Mouse (Mus musculus) urinary bladder, postnatal 10 days (tissue): ENCODE results near the gene Pogz.
A peak's percentile ranks its signal among the peaks of the same experiment; 100 is the strongest.

Source experiments
- DNase-seq: peaks from one replicate; pipeline ENCODE4 v3.0.0; 2022; ENCODE audit warnings: low spot score

Pogz gene

GRCm38 (mm10) chr3:94837183-94837890, at the start of gene Pogz:
Pogz (plus strand) TSS chr3:94837567.
- DNase-seq = peak; percentile 85

GRCm38 (mm10) chr3:94789071-94789470, 48.3 kb upstream of the Pogz start:
- DNase-seq = no peak

- no peak for DNase-seq
Measured at GRCm38 (mm10) chr3:94789516-94789915, 47.9 kb upstream of the Pogz start.

- DNase-seq = no peak
Measured at GRCm38 (mm10) chr3:94792258-94792657, 45.1 kb upstream of the Pogz start.

GRCm38 (mm10) chr3:94793672-94794071, 43.7 kb upstream of the Pogz start:
- DNase-seq = no peak

- no peak for DNase-seq
Measured at GRCm38 (mm10) chr3:94794359-94794758, 43.0 kb upstream of the Pogz start.

- no peak for DNase-seq
Measured at GRCm38 (mm10) chr3:94795596-94796140, 41.7 kb upstream of the Pogz start.

DNA sequence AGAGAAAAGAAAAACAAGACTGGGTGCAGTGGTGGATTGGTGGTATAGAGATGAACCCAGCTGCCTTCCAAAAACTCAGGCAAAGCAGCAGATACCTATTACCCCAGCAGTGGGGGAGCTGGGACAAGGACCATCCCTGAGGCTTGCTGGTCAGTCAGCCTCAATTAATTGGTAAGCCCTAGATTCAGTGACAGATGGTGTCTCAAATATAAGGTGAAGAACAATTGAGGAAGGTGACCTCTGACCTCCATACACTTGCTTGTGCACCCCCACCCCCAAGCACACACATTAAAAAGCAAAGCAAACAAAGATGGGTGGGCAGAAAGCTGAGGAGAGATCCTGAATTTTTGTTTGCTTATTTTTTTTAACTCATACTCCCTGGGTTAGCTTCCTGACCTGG, 41.2 kb upstream of the Pogz start:
- DNase-seq = no peak

GRCm38 (mm10) chr3:94804146-94804545, 33.2 kb upstream of the Pogz start:
- no peak for DNase-seq

DNA sequence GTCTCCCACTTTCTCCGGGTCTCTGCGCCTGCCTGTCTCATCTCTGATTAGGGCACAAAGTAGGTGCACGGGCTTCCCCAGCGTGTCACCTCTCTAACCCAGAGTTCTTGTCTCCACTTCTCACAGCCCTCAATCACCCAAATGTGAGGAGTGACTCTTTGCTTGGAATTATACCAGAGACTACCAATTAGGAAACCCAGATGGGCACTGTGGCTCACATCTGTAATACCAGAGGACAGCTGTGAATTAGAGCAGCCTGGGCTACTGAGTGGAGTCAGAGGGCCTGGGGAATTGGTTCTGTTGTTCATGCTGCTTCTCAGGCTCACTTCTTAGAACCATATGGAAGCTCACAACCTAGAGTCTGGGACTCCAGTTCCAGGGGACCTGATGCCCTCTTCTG, 32.4 kb upstream of the Pogz start:
- DNase-seq = no peak

GRCm38 (mm10) chr3:94808296-94808695, 29.1 kb upstream of the Pogz start:
- DNase-seq = no peak

DNA sequence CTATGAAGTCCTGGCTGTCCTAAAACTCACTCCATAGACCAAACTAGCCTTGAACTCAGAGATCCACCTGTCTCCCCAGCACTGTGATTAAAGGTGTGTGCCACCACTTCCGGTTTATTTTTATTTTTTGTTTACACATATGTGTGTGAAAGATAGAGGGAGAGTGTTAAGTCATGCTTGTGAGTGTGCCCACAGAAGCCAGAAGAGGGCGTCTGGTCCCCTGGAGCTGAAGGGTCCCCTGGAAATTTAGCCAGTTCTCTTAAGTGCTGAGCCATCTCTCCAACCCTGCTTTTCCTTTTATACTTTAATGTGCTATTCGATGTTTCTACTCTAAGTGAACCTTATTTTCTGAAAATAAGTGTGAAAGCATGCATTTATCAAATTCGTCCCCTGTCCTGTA, 25.7 kb upstream of the Pogz start:
- no peak for DNase-seq

DNA sequence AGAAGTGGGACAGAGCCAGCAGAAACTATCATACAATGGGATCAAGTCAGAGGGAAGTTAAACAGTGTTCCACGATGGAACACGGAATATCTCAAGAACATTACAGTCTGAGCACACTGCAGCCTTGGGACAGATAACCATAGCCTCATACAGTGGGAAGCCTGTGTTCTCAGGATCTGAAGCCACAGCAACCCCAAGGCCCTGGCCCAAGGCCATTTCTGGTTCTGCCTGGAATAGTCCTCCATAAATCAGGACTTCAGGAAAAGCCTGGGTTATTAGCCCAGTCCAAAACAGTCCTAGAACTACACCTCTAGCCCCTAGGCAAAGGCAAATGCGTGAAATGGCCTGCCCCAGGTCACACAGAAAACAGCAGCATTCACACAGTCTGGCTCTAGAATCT, 23.7 kb upstream of the Pogz start:
- DNase-seq = no peak

DNA sequence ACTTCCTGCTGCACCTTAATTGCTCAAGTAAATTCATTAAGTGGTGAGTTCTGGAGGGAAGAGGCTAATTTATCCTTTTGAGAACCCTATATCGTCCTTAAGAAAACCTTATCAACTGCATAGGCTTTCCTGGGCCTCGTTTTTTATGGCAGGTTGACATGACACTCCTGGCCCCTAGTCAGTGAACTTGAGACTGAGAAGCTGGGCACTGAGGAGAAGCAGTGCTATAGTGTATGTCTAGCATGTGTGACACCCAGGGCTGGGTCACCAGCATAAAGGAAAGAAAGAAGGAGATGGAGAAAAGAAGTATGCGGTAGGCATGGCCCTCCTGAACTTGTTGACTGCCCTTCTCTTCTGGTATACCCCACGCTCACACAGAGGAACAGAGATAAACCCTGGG, 23.3 kb upstream of the Pogz start:
- no peak for DNase-seq

GRCm38 (mm10) chr3:94814663-94815062, 22.7 kb upstream of the Pogz start:
- no peak for DNase-seq

GRCm38 (mm10) chr3:94815603-94816002, 21.8 kb upstream of the Pogz start:
- no peak for DNase-seq

GRCm38 (mm10) chr3:94817731-94818130, 19.6 kb upstream of the Pogz start:
- no peak for DNase-seq

GRCm38 (mm10) chr3:94819452-94820425, 17.6 kb upstream of the Pogz start:
- no peak for DNase-seq

- no peak for DNase-seq
Measured at GRCm38 (mm10) chr3:94821008-94821638, 16.2 kb upstream of the Pogz start.

DNA sequence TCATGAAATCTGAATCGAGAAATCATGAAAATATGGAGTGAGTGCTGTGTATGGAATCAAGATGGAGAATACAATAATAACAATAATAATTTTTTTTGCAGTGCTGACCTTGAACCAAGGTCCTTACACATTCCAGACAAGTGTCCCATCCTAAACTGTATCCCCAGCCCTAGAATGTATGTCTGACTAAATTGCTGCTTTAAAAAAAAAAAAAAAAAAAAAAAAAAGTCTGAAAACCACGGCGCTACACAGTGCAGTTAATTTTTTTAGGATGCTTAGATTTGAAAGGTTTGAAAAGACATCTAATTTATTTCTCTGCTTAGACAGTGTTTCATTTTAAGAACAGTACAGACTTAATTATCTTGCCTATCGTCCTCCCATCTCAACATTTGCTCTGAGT, 15.3 kb upstream of the Pogz start:
- DNase-seq = no peak

DNA sequence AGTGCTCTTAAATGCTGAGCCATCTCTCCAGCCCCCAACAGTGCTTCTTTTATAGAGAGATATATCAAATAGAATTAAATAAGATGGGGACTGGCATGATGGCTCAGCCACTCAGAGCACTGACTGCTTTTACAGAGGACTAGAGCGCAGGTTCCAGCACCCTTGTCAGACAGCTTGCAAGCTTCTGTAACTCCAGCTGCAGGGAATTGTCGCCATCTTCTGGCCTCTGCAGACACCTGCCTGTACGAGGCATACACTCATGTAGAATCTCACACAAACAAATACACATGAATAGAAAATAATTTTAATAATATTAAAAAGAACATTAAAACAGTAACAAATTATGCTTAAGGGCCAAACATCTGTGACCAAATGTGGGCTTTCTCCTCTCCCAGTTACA, 13.3 kb upstream of the Pogz start:
- no peak for DNase-seq

GRCm38 (mm10) chr3:94832100-94832499, 5.3 kb upstream of the Pogz start:
- DNase-seq = no peak
